Mouse (Mus musculus) erythroid progenitor cell, adult 5-6 weeks (primary cell): ENCODE results near the gene Lamtor1. TPM values are rescaled to one million over a fixed set of nuclear protein-coding genes. Genes with fewer than 3 reads are reported as not detected.
"Not testable (repeated sequence)": the region's sequence is repeated elsewhere in the genome, so short reads cannot be mapped to it uniquely, and the experiment has no call there.

Experiments
- ATAC-seq: replicated peaks from 2 replicates; pipeline ENCODE4 v1.8.0; 2016; ENCODE audit warnings: moderate number of reproducible peaks, mild to moderate bottlenecking, moderate TSS enrichment, inconsistent platforms; ENCODE audit not compliant: poor library complexity, low FRiP score, severe bottlenecking
- total RNA-seq, 2 experiments: library from RNA; stranded (forward) in 1 of 2; stranded (reverse) in 1 of 2; fragments of 150-400 nt in 1 of 2; fragments of 186-747, 209-891 nt in 1 of 2; gene quantifications; 2 replicates each; pipeline versions ENCODE4 v1.2.3 to v1.2.4; 2015 to 2017; ENCODE audit warnings: low replicate concordance in 2 of 2

Lamtor1 gene
- total RNA-seq, 2 experiments from 2014 or later, result 26.8 to 28.5 TPM

DNA sequence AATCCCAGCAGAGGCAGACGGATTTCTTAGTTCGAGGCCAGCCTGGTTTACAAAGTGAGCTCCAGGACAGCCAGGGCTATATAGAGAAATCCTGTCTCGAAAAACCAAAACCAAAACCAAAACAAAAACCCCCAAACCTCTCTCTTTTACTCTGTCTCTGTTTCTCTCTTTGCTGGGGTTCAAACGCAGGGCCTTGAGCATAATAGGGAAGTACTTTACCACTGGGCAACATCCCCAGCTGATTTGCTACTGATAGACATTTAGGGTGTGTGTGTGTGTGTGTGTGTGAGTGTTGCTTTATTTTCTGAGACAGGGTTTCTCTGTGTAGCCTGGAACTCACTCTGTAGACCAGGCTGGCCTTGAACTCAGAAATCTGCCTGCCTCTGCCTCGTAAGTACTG is 43.3 kb downstream of the Lamtor1 start:
- not testable (repeated sequence) for ATAC-seq

DNA sequence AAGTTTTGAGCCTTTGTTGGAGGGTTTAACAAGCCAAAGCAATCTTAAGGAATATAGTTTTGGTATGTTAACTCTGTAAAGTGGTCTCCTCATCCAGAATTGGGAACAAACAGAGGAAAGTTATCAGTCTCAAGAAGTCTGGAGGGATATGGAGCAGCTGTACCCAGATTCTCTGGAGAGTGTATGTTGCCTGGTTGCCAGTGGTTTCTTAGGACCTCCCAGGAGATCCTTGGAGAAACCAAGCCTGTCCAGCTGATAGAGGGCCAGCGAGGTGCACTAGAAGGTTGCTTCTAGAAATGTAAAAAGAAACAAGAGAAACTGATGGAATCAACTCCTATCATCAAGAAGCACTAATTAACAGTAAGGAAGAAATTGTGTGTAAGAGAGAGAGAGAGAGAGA is 45.9 kb downstream of the Lamtor1 start:
- ATAC-seq, result no peak

GRCm38 (mm10) chr7:101952098-101952497 is 46.4 kb downstream of the Lamtor1 start:
- no peak for ATAC-seq

DNA sequence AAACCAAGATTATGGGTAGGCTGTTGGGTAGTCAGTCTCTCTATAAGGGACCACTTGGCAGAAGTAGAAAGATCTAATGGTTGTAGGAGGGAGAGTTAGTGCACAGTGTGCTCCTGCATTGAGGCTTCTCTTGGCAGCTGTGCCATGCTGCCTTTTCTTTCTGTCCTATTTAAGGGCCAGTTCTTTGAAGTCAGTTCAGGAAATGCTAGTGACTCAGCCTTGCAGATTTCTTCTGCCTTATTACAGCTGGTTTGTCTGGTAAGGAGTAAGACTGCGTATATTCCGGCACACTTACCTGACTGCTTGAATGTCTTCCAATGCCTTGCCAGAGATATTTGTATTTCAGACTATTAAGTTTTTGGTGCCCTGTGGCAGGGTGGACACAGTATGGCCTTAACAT is 48.5 kb downstream of the Lamtor1 start:
- ATAC-seq, result no peak

DNA sequence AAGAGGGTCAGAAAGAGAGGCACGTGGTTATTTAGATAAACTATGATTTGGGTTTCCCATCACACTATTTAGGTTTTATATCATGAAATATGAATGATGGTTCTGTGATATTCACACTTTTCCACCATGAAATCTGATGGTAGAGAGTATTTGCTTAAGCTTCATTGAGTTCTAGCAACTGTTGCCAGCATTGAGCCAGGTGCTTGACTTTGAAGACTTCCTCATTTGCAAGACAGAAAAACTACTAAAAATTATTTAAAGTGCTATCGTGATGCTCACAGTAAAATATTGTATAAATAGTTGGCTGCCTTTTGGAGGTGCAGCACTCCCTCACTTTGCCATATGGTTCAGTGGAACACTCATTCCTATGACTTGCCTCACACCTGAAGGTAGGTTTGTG is 49.6 kb downstream of the Lamtor1 start:
- no peak for ATAC-seq

DNA sequence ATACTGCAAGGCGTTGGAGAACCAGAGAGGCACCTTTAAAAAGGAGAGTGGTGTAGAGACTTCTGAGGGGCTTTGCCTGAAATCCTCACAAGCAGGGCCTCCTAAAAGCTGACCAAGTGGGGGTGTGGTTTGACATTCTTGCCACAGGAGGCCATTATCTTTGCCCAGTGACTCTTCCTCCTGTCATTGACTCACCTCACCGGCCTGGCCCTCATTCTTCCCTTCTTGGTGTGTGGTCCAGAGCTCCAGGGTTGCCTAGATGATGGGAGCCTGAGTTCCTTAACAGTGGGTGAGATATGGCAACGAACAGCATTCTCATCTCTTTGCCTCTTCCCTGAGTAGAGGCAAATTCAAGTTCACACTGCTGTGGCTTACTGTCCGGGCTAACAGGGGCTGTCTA is 50.2 kb downstream of the Lamtor1 start:
- 0 out of 2 replicates have a peak, but pooled peaks have one; percentile 46 for ATAC-seq

DNA sequence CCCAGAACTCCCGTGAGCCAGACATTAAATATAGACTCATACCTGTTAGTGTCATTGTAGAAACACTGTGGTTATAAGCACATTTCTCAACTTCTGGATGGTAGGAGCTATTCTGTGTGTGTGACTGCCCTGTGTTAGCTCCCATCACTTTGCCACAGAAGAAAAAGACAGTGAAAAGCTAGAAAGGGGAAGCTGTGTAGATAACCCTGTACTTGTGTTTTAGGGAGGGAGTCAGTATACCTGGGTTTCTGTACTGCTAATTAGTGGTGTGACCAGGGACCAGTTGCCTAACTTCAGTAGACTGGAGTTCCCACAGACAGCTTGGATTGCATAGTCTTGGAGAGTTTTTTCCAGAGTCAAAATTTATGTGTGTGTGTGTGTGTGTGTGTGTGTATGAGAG is 50.8 kb downstream of the Lamtor1 start:
- ATAC-seq, result no peak

- no peak for ATAC-seq
Measured at GRCm38 (mm10) chr7:101956911-101957310, 51.2 kb downstream of the Lamtor1 start.

GRCm38 (mm10) chr7:101962829-101963228 is 57.1 kb downstream of the Lamtor1 start:
- no peak for ATAC-seq

DNA sequence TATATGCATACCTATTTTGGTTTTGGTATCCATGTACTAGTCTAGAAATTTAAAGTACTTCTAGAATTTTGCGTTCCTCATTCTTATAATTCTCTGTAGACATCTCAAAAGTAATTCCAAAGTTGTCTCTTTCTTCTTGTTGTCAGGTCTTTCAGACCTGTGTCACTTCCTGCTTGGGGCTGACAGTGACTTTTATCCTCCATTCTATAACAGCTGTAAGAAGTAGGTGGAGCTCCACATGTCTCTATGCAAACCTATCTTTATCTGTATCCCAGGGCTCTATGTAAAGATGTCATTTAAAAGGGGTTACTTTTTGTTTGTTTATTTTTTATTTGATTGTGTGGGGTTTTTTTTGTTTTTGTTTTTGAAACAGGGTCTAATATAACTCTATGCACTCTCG is 57.9 kb downstream of the Lamtor1 start:
- no peak for ATAC-seq

- ATAC-seq, result no peak
Measured at GRCm38 (mm10) chr7:101964551-101964950, 58.8 kb downstream of the Lamtor1 start.

DNA sequence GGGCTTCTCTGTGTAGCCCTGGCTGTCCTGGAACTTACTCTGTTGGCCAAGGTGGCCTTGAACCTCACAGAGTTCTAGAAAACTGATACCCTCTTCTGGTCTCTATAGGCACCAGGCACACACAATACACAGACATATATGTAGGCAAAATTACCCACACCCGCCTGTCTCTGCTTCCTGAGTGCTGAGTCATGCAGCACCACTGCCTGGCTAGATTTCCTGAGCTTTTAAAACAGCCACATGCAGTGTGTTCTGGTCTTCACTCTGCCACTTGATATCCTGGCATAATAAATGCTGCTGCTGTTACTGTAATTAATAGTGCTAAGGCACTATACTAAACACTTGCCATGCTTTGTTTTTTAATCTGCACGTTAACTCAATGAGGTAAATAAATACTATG is 59.9 kb downstream of the Lamtor1 start:
- ATAC-seq, result peak; percentile 69; the same call in 1 of the 2 replicates

DNA sequence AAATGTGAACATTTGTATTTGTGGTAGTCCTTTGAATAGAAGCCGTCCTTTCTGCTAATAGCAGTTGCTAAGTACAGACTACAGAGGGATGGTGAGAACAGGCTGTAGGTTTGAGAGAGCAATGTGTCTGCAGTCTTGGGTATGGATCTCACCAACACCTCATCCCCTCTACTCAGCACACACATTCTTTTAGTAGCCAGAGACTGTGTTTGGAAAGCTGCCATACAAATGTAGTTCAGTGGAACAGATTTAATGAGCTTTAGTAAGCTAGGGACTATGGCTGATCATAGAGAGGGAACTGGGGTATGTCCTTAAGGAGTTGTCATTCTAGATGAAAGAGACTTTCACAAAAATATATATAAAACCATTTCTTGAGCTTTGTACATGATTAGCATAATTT is 61.6 kb downstream of the Lamtor1 start:
- no peak for ATAC-seq

GRCm38 (mm10) chr7:101968751-101969150 is 63.0 kb downstream of the Lamtor1 start:
- ATAC-seq, result no peak

GRCm38 (mm10) chr7:101969694-101970428 is 64.2 kb downstream of the Lamtor1 start:
- ATAC-seq, result peak; percentile 60

- peak; percentile 53 for ATAC-seq
Measured at GRCm38 (mm10) chr7:101970429-101970775, 64.7 kb downstream of the Lamtor1 start.

DNA sequence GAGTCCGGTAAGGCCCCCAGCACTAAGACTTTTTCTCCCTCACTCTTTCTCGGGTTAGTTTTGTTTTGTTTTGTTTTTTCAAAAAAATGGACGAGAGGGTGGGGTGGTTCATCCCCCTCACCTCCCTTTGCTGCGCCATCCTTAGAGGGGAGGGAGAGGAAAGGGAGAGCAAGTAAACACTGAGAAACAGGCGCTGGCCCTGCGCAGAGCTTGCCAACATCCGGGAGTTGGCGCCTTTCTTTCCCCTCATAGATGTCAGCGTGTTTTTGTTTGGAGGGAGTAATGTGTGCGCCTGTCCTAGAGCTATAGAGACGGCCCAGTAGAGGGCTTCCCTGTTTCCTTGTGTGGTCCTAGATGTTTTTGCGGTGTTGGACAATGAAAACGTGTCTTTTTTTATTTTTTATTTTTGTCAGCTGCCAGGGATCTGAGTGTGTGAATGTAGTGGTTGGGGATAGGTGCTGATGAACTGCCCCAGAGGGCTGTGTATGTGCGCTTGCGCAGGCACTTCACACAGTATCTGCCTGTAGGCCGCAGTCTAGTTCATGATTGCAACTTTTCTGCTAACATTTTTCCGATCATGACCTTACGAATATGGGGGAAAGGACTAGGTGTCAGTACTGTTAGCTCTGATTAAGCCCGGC is 65.2 kb downstream of the Lamtor1 start:
- ATAC-seq, result 0 out of 2 replicates have a peak, but pooled peaks have one; percentile 33

GRCm38 (mm10) chr7:101971721-101972120 is 66.0 kb downstream of the Lamtor1 start:
- ATAC-seq, result no peak

DNA sequence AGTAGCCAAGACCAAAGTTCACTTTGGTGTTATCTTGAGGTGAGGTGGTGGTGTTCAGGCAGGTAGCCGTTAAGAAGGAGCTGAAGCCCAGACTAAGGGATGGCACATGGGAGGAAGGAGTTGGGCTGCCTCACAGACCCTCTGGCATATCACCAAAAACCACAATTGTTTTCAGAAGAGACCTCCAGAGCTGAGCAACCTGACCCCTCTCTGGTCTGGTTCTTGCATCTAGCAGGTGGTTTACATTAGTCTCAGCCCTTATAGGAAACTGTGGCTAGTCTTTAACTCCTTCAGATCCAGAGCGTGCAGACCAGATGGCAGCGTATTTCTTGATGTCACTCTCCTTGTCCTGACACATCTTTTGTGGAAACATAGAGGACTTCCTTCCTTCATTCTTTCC is 68.0 kb downstream of the Lamtor1 start:
- no peak for ATAC-seq

DNA sequence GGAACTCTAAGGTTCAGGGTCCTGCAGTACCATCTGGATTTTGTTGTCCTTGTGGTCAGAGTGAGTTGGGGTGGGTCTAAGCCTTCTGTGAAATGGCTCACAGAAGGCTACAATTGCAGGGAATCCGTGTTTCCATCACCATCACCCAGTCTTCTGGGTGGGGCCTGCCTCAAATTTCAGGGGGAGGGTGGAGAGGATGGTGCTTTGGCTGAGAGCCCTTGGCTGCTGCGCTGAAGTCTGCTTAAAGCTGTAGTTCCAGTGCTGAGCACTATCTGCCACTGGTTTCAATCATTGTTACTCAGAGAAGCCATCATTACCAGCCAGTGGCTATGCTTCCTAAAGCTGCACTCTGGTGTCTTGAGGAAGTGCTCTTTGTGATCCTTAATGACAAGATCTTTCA is 68.8 kb downstream of the Lamtor1 start:
- no peak for ATAC-seq
